Mouse (Mus musculus) C2C12 (cell line): ENCODE results near the gene Bak1.

ENCODE experiments used
- CEBPB ChIP-seq: IDR thresholded peaks from one replicate; pipeline ENCODE4 v1.6.1; 2011; ENCODE audit warnings: low read depth, mild to moderate bottlenecking, control low read depth, moderate library complexity
- CTCF ChIP-seq: IDR thresholded peaks from one replicate; pipeline ENCODE4 v1.5.1; 2011; ENCODE audit not compliant: control insufficient read depth, insufficient read depth, insufficient read length
- MYOG ChIP-seq: IDR thresholded peaks from one replicate; pipeline ENCODE4 v1.6.1; 2011; ENCODE audit not compliant: control insufficient read depth, insufficient read length; ENCODE audit errors: extremely low read depth
- USF1 ChIP-seq: IDR thresholded peaks from one replicate; pipeline ENCODE4 v1.6.1; 2011; ENCODE audit warnings: low read depth, mild to moderate bottlenecking, control low read depth, moderate library complexity

- TF ChIP-seq MYOG (no peak), CTCF (no peak), USF1 (no peak), CEBPB (no peak)
Observed at GRCm38 (mm10) chr17:27018555-27019196, 10.1 kb downstream of the Bak1 start.
